Mouse (Mus musculus): Measurements from ENCODE around the gene Ephb2. TPM values are rescaled to one million over a fixed set of nuclear protein-coding genes. Genes with fewer than 3 reads are reported as not detected.

Ephb2 gene
- 16.8 TPM for polyA plus RNA-seq (2012; fragmentation: generic; extraction: Trizol)
- long read RNA-seq, experiment 1, partial matches to known transcripts, result 1 of 3 reads
- long read RNA-seq, experiment 1, other reads (novel, unspliced or antisense), result 2 of 3 reads
- long read RNA-seq, experiment 2, partial matches to known transcripts, result 5 of 8 reads
- long read RNA-seq, experiment 2, other reads (novel, unspliced or antisense), result 3 of 8 reads

DNA sequence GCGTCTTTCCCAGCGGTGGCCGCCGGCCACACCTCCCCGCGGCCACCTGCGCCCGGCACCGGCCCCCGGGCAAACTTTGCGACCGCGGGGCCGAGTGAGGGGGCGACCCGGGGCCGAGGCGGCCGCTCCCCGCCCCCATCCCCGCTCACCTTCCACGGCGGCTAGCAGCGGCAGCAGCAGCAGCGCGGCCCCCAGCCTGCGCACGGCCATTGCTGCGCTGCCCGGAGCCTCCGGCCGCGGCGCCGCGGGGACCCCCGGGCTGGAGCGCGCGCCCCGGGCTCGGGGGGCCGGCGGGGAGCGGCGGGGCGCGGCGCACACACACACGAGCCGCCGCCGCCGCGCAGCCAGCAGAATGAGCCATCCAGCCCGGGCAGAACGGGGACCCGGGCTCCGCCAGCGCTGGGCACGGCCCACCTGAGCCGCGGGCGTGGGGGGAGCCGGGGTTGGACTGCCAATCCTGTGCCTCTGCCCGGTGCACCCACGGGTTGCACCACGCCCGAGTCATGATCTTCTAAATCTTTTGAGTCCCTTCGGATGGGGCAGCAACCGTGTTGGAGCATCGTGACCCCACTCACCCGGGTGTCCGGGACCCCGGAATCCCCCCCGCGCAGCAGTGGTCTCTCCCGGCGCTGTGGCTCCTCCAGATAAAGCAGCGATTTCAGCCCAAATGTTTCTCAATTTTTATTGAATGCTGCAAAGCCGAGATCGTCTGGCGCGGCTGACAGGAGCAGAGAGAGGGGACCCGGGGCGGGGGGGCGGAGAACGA, at the start of gene Ephb2:
Gene Ephb2, minus strand, starts transcription at position 368 of the 766 bp plus-strand sequence.
- peak within 1 kb of the TSS; percentile 50 for H3K4me3 ChIP-seq (ENCODE audit: insufficient read depth, poor library complexity, severe bottlenecking)
- H3ac ChIP-seq (ENCODE audit: control insufficient read depth, insufficient read length, low read depth), result peak within 1 kb of the TSS; percentile 78
- no peaks in the 10 kb centered on the region for H3K36me3 ChIP-seq (ENCODE audit: control insufficient read depth, insufficient read depth)
- H3K79me2 ChIP-seq (ENCODE audit: control insufficient read depth, insufficient read depth), result peaks cover 28% of the 10 kb centered on the region
- H3K79me3 ChIP-seq (ENCODE audit: low read depth), result peaks cover 12% of the 10 kb centered on the region
- TF ChIP-seq CTCF (IDR thresholded peaks at IDR 0.05; ENCODE audit: control insufficient read depth, insufficient read depth, insufficient read length) (no peak), USF1 (IDR thresholded peaks at IDR 0.05; ENCODE audit: low read depth) (no peak), FOSL1 (IDR thresholded peaks at IDR 0.05; ENCODE audit: insufficient read depth, low read length, poor library complexity, severe bottlenecking) (no peak), MYOG (IDR thresholded peaks at IDR 0.05; ENCODE audit: control insufficient read depth, extremely low read depth, insufficient read length) (no peak), CEBPB (IDR thresholded peaks at IDR 0.05; ENCODE audit: low read depth) (no peak), MAX (IDR thresholded peaks at IDR 0.05) (no peak), MYOD1 (IDR thresholded peaks at IDR 0.05; ENCODE audit: control insufficient read depth, insufficient read length, low read depth) (no peak)
- no peaks in the 10 kb centered on the region for H3K27me3 ChIP-seq (ENCODE audit: control insufficient read depth, insufficient read depth, insufficient read length)

DNA sequence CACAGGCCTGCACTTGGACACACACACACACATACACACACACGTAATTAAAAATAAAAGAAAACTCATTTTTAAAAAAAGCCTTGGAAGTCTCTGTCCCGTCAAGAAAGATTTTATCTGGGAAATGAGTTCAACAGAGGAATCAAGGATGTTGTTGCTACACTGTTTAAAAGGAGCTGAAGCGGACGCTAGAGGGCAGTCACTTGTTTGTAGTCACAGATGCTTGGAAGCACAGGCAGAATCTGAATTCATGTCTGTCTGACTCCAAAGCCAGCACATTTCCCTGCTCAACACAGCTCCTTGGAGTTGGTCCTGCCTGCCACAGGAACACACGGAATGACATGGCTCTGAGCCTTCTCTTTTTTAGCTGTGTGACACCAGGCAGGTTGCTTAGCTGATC, 42.8 kb upstream of the Ephb2 start:
- no peak overlapping the region for H3ac ChIP-seq (ENCODE audit: control insufficient read depth, insufficient read length, low read depth)
- peaks cover 26% of the 10 kb centered on the region for H3K27me3 ChIP-seq (ENCODE audit: control insufficient read depth, insufficient read depth, insufficient read length)
- no peaks in the 10 kb centered on the region for H3K79me2 ChIP-seq (ENCODE audit: control insufficient read depth, insufficient read depth)
- no peak overlapping the region for H3K4me3 ChIP-seq (ENCODE audit: insufficient read depth, poor library complexity, severe bottlenecking)
- TF ChIP-seq MYOD1 (IDR thresholded peaks at IDR 0.05; ENCODE audit: control insufficient read depth, insufficient read length, low read depth) (no peak), CEBPB (IDR thresholded peaks at IDR 0.05; ENCODE audit: low read depth) (no peak), FOSL1 (IDR thresholded peaks at IDR 0.05; ENCODE audit: insufficient read depth, low read length, poor library complexity, severe bottlenecking) (no peak), CTCF (IDR thresholded peaks at IDR 0.05; ENCODE audit: control insufficient read depth, insufficient read depth, insufficient read length) (no peak), USF1 (IDR thresholded peaks at IDR 0.05; ENCODE audit: low read depth) (no peak), MAX (IDR thresholded peaks at IDR 0.05) (no peak), MYOG (IDR thresholded peaks at IDR 0.05; ENCODE audit: control insufficient read depth, extremely low read depth, insufficient read length) (no peak)
- H3K79me3 ChIP-seq (ENCODE audit: low read depth), result no peaks in the 10 kb centered on the region
- H3K36me3 ChIP-seq (ENCODE audit: control insufficient read depth, insufficient read depth), result no peaks in the 10 kb centered on the region

DNA sequence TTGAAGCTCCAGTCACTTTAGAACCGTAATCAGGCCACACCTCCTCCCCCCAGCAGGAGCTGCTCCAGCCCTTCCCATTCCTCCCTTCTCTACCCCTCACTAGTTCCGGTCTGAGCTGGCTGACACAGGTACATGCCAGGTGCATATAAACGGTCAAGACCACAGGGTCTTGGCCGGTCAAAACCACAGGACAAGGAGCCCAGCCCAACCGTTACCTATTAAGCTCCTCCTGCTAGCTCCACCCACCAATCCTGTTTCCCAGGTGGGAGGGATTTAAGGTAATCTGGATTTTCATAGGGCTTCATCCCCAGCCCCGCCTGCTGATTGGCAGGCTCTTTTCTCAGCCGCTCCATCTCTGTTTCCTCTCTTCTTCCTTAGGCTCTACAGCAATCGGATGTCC, 42.4 kb upstream of the Ephb2 start:
- Histone ChIP-seq H3K36me3 (ENCODE audit: control insufficient read depth, insufficient read depth) (no peaks in the 10 kb centered on the region), H3K27me3 (ENCODE audit: control insufficient read depth, insufficient read depth, insufficient read length) (peaks cover 29% of the 10 kb centered on the region), H3K79me2 (ENCODE audit: control insufficient read depth, insufficient read depth) (no peaks in the 10 kb centered on the region), H3K79me3 (ENCODE audit: low read depth) (no peaks in the 10 kb centered on the region), H3ac (ENCODE audit: control insufficient read depth, insufficient read length, low read depth) (no peak overlapping the region), H3K4me3 (ENCODE audit: insufficient read depth, poor library complexity, severe bottlenecking) (no peak overlapping the region)
- TF ChIP-seq FOSL1 (IDR thresholded peaks at IDR 0.05; ENCODE audit: insufficient read depth, low read length, poor library complexity, severe bottlenecking) (no peak), USF1 (IDR thresholded peaks at IDR 0.05; ENCODE audit: low read depth) (no peak), CTCF (IDR thresholded peaks at IDR 0.05; ENCODE audit: control insufficient read depth, insufficient read depth, insufficient read length) (no peak), MAX (IDR thresholded peaks at IDR 0.05) (no peak), CEBPB (IDR thresholded peaks at IDR 0.05; ENCODE audit: low read depth) (no peak), MYOG (IDR thresholded peaks at IDR 0.05; ENCODE audit: control insufficient read depth, extremely low read depth, insufficient read length) (no peak), MYOD1 (IDR thresholded peaks at IDR 0.05; ENCODE audit: control insufficient read depth, insufficient read length, low read depth) (no peak)

DNA sequence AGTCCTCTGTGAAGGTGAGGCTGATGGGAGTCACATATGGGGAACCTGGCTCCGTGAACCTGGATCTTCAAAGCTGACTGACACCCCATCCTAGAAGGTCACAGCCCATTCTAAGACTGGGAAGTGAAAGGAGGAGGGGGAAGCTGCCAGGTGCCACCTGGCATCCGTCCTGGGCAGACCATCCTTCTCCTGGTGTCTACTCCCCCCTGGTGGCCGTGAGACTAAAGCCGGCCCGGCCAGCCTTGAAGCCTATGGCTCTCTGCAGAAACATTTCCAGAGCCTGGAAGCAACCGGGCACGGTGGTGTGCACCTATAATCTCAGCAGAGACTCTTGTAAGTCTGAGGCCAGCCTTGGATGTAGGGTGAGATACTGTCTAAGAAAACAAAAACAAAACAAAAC, 41.2 kb upstream of the Ephb2 start:
- no peaks in the 10 kb centered on the region for H3K79me3 ChIP-seq (ENCODE audit: low read depth)
- no peaks in the 10 kb centered on the region for H3K79me2 ChIP-seq (ENCODE audit: control insufficient read depth, insufficient read depth)
- no peak overlapping the region for H3ac ChIP-seq (ENCODE audit: control insufficient read depth, insufficient read length, low read depth)
- H3K27me3 ChIP-seq (ENCODE audit: control insufficient read depth, insufficient read depth, insufficient read length), result peaks cover 32% of the 10 kb centered on the region
- no peaks in the 10 kb centered on the region for H3K36me3 ChIP-seq (ENCODE audit: control insufficient read depth, insufficient read depth)
- no peak overlapping the region for H3K4me3 ChIP-seq (ENCODE audit: insufficient read depth, poor library complexity, severe bottlenecking)
- TF ChIP-seq CEBPB (IDR thresholded peaks at IDR 0.05; ENCODE audit: low read depth), result no peak
- peak; percentile 27 for TF ChIP-seq CTCF (IDR thresholded peaks at IDR 0.05; ENCODE audit: control insufficient read depth, insufficient read depth, insufficient read length)

DNA sequence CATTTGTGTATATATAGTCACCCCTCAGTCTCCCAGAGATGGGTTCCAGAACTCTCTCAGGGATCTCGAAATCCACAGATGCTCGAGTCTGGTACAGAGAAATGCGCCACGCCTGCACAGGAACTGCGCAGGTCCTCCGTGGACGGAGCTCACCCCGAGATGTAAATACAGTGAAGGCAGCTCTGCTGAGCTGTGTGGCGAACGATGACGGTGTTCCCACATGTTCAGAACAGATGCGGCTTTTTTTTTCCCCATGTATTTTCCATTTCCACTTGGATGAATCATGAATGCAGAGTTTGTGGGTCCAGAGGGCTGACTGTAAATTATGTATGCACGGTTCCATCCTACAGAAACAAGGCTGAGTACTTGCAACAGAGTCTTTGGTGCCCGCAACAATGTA, 39.2 kb upstream of the Ephb2 start:
- TF ChIP-seq MYOD1 (IDR thresholded peaks at IDR 0.05; ENCODE audit: control insufficient read depth, insufficient read length, low read depth), result no peak
- no peak for TF ChIP-seq CEBPB (IDR thresholded peaks at IDR 0.05; ENCODE audit: low read depth)
- TF ChIP-seq CTCF (IDR thresholded peaks at IDR 0.05; ENCODE audit: control insufficient read depth, insufficient read depth, insufficient read length), result no peak
- no peak for TF ChIP-seq FOSL1 (IDR thresholded peaks at IDR 0.05; ENCODE audit: insufficient read depth, low read length, poor library complexity, severe bottlenecking)
- no peaks in the 10 kb centered on the region for H3K79me2 ChIP-seq (ENCODE audit: control insufficient read depth, insufficient read depth)
- no peaks in the 10 kb centered on the region for H3K36me3 ChIP-seq (ENCODE audit: control insufficient read depth, insufficient read depth)
- no peak overlapping the region for H3K4me3 ChIP-seq (ENCODE audit: insufficient read depth, poor library complexity, severe bottlenecking)
- peaks cover 28% of the 10 kb centered on the region for H3K27me3 ChIP-seq (ENCODE audit: control insufficient read depth, insufficient read depth, insufficient read length)
- no peak overlapping the region for H3ac ChIP-seq (ENCODE audit: control insufficient read depth, insufficient read length, low read depth)
- H3K79me3 ChIP-seq (ENCODE audit: low read depth), result no peaks in the 10 kb centered on the region

Measured in C2C12 (cell line).